Mouse (Mus musculus): ENCODE data around the gene Poln. TPM values are rescaled to one million over a fixed set of nuclear protein-coding genes. Genes with fewer than 3 reads are reported as not detected.

Poln gene
- total RNA-seq, 2 experiments from 2014 or later, result 0.91 to 1.9 TPM

DNA sequence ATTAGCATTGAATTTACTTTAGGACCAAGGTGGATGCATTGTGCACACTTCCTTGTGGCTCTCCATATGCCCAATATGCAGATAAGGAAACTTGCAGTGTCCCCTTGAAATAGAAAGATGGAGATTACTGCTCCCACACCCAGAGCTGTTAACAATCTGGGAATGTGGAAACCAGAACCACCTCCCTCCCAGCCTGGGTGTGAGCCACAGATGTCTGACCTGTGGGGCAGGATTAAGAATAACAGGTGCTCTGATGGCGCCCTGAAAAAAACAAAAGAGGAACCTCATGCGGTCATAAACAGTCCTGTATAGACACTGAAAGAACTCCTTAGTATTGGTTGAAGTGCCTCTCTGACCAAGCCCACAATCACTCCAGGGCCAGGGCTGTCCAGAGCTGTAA, 19.6 kb upstream of the Poln start:
- intact Hi-C loops (cut with DNase I), result loop anchor here (5.0 kb wide), 1 partner anchor 192 kb away; the partner anchor contains the start of gene Nat8l
- DNase-seq (ENCODE audit: low spot score in 2 of 2), result no peak

DNA sequence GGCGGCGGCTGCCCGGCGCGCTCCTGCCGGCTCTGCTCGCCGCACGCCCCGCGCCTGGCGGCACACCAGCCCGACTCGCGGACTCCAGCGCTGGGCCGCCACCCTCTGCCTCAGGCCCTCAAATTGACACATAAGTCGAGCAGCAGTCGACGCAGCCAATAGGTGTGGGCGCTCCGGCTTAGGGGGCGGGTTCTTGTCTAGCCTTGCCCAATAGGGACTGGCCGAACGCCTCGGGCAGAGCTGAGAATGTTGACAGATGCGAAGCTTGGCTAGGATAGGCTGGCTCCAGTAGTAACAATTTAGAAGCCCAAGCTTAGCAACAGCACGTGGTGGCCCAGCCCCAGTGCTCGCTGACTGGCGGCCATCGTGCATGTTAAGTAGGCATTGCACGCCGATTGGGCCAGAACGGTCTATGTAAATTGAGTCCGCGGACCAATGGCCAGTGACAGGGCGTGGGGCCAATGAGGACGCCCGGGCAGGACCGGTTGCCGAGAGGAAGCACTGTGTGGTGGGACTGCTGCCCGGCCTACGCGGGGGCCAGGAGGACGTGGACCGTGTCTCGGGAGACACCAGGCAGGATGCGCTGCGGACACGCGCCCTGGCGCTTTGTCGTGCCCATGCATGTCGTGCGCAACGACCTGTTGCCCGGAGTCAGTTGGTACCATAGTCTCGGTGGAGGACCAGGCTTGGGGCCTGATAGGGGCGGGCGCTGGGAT, 18.5 kb upstream of the Poln start, which contains the start of gene Mxd4:
Gene Mxd4 (minus strand): TSS at position 120 of the 716 bp plus-strand sequence.
- DNase-seq (ENCODE audit: low spot score in 2 of 2), result peak; percentile 99
- intact Hi-C loops (cut with DNase I), result loop anchor here (1.0 to 5.0 kb wide), 2 partner anchors 16 to 190 kb away; partner anchors contain the start of gene Nat8l

DNA sequence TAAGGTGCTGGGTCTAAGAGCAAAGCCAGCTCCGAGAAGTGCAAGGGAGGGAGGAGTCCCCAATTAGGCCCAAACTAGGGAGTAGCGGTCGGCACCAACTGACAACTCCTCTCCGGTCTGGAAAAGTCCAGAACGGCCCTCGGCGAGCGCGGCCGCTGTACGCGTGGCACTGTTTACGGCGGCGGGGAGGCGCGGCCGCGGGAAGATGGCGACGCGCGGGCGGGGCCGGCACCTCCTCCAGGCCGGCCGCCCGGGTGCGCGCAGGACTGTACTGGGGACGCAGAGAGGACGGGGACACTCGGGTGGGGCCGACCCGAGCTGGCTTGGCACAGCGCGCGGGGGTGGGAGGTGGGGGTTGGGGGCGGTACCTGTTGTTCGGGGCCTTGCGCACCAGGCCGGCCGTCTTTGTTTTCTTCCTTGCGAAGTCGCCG, 17.7 kb upstream of the Poln start:
- intact Hi-C loops (cut with DNase I), result loop anchor here (1.0 to 5.0 kb wide), 2 partner anchors 16 to 190 kb away; partner anchors contain the start of gene Nat8l
- DNase-seq (ENCODE audit: low spot score in 2 of 2), result peak; percentile 54 to 63

DNA sequence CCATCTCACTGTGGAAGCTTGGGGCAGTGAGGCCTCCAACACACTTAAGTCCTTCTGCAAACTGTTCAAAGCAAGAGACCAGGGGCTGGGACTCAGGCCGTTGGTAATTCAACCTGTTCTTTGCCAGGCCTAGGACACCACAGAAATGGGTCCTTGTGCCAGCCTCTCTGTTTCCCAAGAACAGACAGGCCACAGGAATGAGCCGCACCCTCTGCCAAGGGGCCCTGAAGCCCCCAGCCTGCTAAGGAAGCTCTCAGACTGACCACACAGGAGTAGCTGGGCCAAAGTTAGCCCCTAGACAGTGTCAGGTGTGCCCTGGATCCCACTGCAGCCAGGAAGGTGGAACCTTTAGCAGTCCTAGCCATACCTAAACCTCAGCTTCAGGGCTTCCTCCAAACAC, 17.1 kb upstream of the Poln start:
- peak in 1 of 2 experiments; percentile 9 for DNase-seq (ENCODE audit: low spot score in 2 of 2)
- intact Hi-C loops (cut with DNase I), result loop anchor here (5.0 kb wide), 1 partner anchor 189 kb away; the partner anchor contains the start of gene Nat8l

DNA sequence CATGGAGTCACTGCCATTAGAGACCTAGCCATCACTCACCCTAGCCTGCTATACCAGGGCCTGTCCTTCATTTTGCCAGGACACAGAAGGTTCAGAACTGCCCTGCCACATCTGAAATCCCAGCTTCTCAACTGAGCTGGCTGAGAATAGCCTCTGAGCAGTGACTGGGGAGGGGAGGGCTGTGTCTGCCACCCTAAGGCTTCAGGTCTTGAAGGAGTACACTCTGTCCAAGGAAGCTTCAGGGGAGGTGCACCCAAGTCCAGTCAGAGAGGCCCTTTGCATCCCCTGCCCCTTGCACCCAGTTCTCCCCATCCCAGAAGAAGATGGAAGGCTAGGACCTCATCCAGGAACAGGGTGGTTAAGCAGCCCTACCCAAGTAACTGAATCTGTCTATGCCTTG, 16.5 kb upstream of the Poln start:
- intact Hi-C loops (cut with DNase I), result loop anchor here (5.0 kb wide), 1 partner anchor 188 kb away; the partner anchor contains the start of gene Nat8l
- peak in 1 of 2 experiments; percentile 2 for DNase-seq (ENCODE audit: low spot score in 2 of 2)

DNA sequence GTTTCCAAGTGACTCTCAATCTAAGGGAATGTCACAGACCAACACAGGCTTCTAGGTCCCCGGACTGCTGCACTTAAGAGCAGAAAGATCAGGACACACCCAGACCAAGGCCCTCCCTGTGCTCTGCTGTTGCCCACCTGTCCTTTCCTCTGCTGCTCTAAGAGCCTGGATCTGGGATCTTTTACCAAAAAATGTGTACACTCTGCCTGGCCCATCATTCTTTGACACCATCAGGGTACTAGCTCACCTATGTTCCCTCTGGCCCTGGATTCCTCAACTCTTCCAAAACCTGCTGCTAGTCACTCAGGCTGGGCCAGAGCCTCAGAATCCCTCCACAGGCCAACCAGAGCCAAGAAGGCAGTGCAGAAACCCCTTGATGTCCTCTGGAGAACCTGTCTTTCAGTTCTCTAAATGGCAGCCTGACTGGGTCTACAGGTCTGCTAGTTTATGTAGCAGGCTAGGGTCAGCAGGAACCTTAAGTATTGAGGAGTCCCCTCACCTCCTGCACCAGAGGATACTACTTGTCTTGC, 15.9 kb upstream of the Poln start:
- DNase-seq (ENCODE audit: low spot score in 2 of 2), result peak in 1 of 2 experiments; percentile 2
- intact Hi-C loops (cut with DNase I), result loop anchor here (5.0 kb wide), 1 partner anchor 188 kb away; the partner anchor contains the start of gene Nat8l

DNA sequence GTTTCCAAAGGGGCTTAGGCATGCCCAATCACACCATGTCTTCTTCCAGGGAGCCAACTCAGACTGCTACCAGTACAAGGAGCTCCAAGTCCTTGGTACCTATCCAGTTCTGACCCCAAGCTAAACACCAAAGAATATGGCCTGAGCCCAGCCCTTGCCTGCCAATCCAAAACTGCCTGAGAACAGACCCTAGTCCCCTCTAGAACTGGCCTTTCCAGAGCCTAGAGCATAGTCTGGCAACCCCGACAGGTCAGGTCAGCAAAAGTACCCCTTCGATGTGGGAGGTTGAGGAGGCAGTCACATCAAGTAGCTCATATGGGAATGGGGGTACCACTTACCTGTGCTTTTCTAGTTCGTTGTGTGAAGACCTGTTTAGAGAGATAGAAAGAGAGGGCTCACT, 14.7 kb upstream of the Poln start:
- intact Hi-C loops (cut with DNase I), result no loop called here
- DNase-seq (ENCODE audit: low spot score in 2 of 2), result peak; percentile 3 to 4

DNA sequence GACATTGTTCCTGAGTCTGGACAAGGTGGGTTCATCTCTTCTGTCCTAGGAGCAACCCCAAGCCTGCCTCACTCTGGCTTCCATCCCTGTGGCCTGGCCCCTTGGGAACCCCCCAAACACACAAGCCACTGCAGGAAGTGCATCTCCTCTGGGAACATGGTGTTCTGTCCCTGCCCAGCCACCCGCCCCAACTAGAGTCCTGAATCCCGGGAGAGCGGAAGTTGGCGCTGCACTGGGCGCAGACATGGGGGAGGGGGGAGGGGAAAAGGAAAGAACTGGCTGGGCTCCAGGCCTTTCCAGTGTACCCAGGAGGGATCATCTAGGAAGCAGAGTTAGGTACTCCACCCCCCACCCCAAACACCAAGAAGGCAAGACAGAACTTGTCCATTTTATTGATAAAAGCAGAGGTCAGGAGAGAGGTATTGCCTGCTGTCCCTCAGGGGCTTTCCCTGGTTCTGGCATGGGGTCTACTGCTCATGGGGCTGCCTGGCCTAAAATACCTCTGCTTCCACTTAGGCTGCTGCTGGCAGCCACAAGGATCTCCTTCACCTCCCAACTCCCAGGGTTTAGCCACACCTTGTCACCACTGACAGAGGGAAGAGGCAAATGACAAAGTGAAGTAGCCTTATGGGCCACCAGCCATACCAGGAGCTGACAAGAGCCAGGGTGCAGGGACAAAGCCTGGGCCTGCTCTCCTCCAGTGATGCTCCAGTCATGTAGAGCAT, 14.1 kb upstream of the Poln start:
- DNase-seq (ENCODE audit: low spot score in 2 of 2), result peak; percentile 17 to 20
- intact Hi-C loops (cut with DNase I), result no loop called here

DNA sequence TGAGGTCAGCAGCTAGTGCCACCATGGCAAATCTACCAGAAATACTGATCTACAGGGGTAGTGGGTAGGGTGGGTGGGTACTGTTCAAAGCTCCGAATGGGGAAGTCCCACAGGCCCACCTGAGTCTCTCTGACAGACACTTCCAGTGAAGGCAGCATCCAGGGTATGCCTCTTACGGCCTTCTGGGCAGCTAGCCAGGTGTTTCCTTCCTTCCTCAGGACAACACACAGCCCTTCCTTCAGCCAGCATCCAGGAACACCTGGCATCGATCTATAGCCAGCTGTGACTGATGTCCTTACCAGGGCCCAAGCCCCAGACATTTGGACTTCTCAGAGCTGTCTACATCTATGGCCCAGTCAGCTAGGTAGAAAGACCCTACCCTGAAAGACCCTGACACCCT, 13.2 kb upstream of the Poln start:
- DNase-seq (ENCODE audit: low spot score in 2 of 2), result peak in 1 of 2 experiments; percentile 4
- intact Hi-C loops (cut with DNase I), result no loop called here

DNA sequence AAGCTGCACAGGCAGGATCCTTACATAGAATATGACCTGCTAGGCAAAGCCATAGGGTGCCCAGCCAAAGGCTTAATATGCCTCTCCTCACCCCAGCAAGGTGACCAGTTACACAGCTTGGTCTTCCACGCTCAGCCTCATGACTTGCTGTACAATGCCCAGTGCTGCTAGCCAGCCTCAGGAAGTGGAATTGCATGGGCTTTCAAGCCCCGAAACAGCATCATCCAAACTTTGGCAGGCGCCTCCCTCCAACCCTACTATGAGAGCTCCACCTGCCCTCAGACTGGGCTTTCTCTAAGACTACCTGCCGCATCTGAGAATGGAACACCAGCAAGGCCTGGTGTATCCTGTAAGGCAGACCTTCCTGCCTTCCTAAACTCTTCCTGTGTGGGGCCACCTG, 8.6 kb upstream of the Poln start:
- intact Hi-C loops (cut with DNase I), result no loop called here
- no peak for DNase-seq (ENCODE audit: low spot score in 2 of 2)

DNA sequence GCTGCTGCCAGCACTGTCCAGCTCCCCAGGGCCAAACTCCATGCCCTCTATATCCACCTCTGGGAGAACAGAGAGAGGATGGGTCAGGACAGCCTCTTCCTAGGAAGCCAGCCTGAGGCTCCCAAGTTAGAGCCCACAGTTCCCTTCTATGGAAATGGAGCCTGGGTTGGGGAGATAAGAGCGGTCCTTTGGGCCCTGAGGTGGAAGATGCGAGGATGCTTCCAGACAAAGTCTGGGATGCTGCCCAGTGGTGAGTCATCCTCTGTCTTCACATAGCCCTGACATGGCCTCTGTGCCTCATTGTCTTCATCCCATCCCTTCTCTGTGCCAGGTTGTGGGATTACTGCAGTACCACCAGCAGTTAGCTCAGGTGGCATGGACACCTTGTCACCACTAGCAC, 7.8 kb upstream of the Poln start:
- intact Hi-C loops (cut with DNase I), result no loop called here
- peak; percentile 3 to 6 for DNase-seq (ENCODE audit: low spot score in 2 of 2)

DNA sequence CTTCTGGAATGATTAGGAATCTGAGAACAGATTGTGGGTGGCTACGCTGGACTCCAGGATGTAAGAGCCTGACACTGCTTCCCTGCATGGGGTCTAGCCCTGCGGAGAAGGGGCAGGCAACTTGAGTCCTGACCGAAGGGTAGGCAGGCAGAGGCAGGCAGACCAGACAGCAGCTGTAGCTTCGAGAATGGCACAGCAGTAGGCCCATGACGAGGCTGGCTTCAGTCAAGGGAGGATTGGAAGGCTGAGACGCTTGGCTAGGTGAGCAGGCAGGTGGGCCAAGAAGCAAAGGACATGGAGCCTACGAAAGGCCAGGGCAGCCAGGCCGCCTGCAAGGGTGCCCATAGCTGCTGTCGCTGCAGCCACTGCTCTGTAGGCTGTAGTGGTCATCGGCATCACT, 7.4 kb upstream of the Poln start:
- DNase-seq (ENCODE audit: low spot score in 2 of 2), result peak in 1 of 2 experiments; percentile 3
- intact Hi-C loops (cut with DNase I), result no loop called here

DNA sequence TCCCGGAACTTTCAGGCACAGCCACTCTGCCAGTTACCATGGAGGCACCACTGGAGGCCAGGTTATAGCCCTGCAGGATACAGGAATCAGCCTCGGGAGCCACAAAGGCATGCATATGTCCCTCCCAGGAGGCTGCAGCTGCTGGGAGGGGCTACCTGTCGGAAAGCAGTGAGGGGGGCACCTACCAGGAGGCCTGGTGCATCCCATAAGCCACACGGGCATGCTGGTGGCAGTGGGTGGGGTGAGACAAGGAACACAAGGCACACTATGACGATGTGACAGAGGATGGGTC, 6.1 kb upstream of the Poln start:
- intact Hi-C loops (cut with DNase I), result no loop called here
- DNase-seq (ENCODE audit: low spot score in 2 of 2), result no peak

DNA sequence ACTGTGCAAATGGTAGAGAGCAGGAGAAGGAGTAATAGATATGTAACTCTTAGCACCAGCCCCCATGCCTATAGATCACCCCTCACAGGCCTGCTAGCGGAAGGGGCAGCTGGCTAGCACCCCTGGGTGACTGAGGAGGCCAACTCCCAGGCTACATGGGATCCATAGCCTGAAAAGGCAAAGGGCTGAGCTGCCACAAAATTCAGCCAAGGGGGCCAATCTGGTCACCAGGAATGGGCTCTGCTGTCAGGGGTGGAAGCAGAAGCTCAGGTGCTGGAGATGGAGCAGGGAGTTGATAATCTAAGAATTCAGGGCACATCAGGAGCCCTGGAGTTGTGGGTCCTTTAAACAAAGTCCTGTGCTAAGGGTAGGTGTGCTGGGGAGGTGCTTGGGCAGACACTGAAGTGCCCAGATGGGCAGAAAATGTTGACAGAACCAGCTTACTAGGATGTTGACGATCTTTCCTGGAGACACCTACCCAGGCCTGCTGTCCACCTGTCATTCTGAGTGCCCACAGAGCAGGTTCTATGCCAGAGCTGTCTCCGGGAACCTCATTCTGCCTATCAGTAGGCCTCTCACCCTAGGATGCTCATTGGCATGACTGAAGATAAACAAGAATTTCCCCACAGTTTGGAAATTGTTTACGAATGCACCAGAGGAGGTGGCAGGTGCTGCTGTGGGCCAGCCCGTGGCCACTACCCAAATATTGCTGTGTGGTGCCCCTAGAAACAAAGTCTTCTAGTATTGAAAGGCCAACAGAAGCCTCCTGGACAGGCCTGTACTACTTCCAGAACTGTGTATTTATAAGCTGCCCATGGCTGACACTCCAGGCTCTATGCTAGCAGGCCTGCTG, 5.5 kb upstream of the Poln start:
- no peak for DNase-seq (ENCODE audit: low spot score in 2 of 2)
- intact Hi-C loops (cut with DNase I), result no loop called here

DNA sequence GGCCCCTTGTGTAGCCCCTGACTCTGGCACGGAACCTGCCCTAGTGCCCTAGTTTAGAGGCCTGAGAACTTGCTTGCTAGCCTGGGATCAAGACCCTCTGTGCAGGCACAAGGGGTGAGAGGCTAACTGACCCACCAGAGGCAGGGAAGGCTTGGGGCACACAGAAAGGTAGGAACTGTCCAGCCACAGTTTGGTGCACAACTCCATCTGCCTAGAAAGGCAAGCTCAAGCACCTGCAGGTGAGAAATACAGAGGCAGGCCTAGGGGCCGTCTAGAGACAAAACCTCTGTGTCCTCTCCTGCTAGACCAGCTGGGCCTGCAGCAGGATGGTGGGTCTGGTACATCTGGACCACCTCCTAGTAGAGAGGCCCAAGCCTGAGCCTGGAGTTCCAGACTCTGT, 4.8 kb upstream of the Poln start:
- no peak for DNase-seq (ENCODE audit: low spot score in 2 of 2)
- intact Hi-C loops (cut with DNase I), result no loop called here

DNA sequence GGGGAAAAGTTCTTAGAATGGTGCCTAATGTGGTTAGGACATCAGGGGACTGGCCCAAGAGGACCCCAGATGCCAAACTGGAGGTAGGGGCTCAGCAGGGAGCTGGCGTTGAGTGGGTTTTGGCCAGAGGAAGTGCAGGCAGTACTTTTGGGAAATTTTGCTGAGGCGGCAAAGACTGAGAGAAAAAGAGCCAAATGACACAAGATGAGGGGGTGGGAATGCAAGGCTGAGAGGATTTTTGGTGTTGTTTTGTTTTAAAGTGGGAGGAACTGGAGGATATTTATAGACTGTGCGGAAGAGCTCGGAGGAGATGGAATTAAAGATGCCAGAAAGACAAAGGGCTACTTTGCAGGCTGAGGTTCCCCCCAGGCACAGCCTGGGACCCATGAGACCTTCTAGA, 1.5 kb upstream of the Poln start:
- no peak for DNase-seq (ENCODE audit: low spot score in 2 of 2)
- intact Hi-C loops (cut with DNase I), result loop anchor here (1.0 kb wide), 1 partner anchor 17 kb away; the partner anchor contains the start of gene Mxd4

DNA sequence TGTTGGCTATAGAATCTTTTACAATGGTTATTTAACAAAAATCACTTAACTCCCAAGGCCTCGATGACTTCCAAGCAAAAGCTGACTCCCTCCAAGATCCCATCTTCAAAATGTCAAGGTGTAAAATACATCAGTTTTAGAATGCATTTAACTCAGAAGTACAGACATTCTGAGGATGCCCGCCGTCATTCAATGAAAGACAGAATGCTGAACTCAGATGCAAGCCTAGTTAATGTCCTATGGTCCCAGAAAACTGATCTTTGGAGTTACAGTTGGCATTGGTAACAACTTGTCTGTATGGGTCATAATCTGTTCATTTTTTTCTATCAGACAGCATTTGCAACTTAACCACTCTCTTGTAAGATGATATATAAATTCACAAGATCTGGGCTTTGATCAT, 706 bp upstream of the Poln start:
- no peak for DNase-seq (ENCODE audit: low spot score in 2 of 2)
- intact Hi-C loops (cut with DNase I), result no loop called here

DNA sequence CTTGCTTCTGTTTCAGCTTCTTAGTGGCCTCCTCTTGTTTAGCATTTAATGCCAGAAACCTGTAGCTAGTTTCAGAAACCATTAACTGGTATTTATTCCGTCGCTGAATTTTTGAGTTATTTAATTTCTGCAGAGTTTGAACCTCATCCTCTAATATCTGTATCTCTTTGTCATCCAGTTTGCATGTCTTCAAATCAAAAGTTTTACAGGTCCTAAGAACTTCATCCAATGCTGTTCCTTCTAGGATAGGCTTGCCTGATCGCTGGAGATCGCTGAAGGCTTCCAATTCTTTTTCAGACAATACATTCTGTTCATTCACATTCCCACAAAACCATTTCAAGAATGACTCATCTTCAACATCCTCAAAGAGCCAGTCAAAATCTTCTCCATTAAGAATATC, 1.4 kb downstream of the Poln start:
- intact Hi-C loops (cut with DNase I), result no loop called here
- DNase-seq (ENCODE audit: low spot score in 2 of 2), result no peak

DNA sequence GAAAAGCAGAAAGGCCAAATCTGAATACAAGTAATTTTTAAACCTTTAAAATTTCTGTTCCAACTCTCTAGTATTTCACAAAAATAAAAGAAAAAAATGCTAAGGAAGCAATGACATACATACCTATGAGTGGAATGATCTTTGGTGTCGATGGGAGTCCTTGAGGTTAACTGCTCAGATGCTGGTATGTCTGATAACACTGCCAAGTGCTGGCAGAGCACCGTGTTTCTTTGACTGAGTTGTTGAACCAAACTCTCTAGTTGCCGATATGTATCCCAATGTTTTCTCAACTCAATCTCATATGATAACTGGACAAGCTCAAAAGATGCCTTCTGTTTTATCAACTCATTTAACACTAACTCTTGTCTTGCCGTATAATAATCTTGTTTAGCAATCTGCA, 3.5 kb downstream of the Poln start:
- intact Hi-C loops (cut with DNase I), result no loop called here

DNA sequence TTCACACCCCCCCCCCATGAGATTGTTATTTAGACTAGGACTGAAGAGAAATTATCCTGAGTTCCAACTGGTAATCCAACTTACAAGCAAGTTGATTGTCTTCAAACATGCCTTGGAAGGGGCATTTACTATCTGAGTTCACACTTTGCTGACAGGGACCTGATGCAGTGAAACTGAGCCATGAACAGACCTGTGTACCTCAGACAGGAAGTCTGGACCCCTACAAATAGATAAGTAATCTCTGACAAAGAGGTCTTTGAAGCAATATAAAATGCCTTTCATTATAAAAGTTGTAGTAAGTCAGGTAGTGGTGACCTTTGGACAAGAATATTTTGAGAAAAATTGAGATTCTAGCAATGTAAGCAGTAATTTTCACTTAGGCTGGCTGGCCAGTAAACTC, 20.8 kb downstream of the Poln start:
- intact Hi-C loops (cut with DNase I), result loop anchor here (5.0 kb wide), 1 partner anchor 51 kb away; no protein-coding TSS in a partner anchor
- DNase-seq (ENCODE audit: low spot score in 2 of 2), result no peak

More for the DNA sequence above, 3.5 kb downstream of the Poln start:
- no peak for DNase-seq (ENCODE audit: low spot score in 2 of 2)

All from left cerebral cortex, postnatal 36 days (tissue).